Mouse (Mus musculus): ENCODE data around the gene D630039A03Rik. TPM values are rescaled to one million over a fixed set of nuclear protein-coding genes. Genes with fewer than 3 reads are reported as not detected.

Gene D630039A03Rik
- polyA plus RNA-seq, 1 experiment from 2014 or later = 10.9 TPM

DNA sequence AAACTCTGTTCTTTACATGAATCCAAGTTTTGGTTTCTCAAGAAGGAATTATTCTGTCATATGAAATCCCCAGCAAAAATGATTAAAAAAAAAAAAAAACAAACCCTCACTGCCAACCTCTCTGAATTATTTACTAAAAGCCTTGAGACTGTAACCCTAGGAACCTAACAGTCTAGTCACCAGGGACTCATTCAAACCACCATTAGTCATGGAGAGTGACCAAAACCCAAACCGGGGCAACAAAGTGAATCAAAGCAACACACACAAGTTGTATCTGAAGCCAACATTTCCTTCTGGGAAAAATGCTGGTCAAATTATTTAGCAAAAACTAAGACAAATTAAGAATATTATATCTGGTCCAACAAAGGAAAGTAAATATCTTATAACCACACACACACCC, 36.8 kb upstream of the D630039A03Rik start:
- no peak for ATAC-seq
- no peaks in the 10 kb centered on the region for H3K9me3 ChIP-seq
- H3K36me3 ChIP-seq = peaks cover 37% of the 10 kb centered on the region
- WGBS = 93% methylated on average over 1 of the region's 1 CpGs
- no peak overlapping the region for H3K4me2 ChIP-seq (replicated peaks)
- H3K4me3 ChIP-seq (replicated peaks) = no peak overlapping the region
- no peaks in the 10 kb centered on the region for H3K27me3 ChIP-seq (replicated peaks)
- H3K9ac ChIP-seq = no peak overlapping the region
- H3K4me1 ChIP-seq (replicated peaks) = peaks cover 32% of the 10 kb centered on the region
- H3K27ac ChIP-seq = no peak overlapping the region

- Histone ChIP-seq H3K4me1 (replicated peaks) (peaks cover 28% of the 10 kb centered on the region), H3K27ac (no peak overlapping the region), H3K4me3 (replicated peaks) (no peak overlapping the region), H3K27me3 (replicated peaks) (no peaks in the 10 kb centered on the region), H3K9ac (no peak overlapping the region), H3K4me2 (replicated peaks) (no peak overlapping the region; the same call in 1 of the 2 replicates), H3K36me3 (peaks cover 37% of the 10 kb centered on the region), H3K9me3 (no peaks in the 10 kb centered on the region)
- no peak for ATAC-seq
- WGBS = 86% methylated on average over 3 of the region's 3 CpGs
Measured at GRCm38 (mm10) chr4:57952416-57952815, 36.3 kb upstream of the D630039A03Rik start.

DNA sequence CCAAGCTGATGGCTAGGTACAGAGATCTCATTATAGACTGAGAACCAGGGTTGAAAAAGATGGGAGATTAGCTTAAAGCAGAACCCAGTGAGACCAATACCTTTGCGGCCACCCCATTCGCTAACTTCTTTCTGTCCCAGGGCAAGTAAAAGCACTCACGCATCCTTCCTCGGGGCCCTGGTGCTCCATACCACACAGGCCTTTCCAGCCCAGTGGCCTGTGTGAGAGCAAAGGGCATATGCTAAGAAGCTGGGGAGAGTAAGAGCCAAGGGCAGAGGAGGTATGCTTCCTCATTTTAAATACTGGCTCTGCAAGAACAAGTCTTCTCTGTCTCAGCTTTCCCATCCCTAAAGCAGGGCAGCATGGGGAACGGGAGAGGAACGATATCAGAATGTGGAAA, 33.8 kb upstream of the D630039A03Rik start:
- Histone ChIP-seq H3K9me3 (no peaks in the 10 kb centered on the region), H3K27ac (0 out of 2 replicates have a peak overlapping the region, but pooled peaks have one; percentile 6), H3K4me2 (replicated peaks) (no peak overlapping the region), H3K4me1 (replicated peaks) (peaks cover 26% of the 10 kb centered on the region; the same call in 1 of the 2 replicates), H3K27me3 (replicated peaks) (no peaks in the 10 kb centered on the region), H3K4me3 (replicated peaks) (no peak overlapping the region), H3K9ac (no peak overlapping the region), H3K36me3 (peaks cover 39% of the 10 kb centered on the region)
- 91% methylated on average over 6 of the region's 6 CpGs for WGBS
- ATAC-seq = no peak

GRCm38 (mm10) chr4:57947476-57947875, 31.4 kb upstream of the D630039A03Rik start:
- peak overlapping the region; percentile 31; the same call in 1 of the 2 replicates for H3K4me2 ChIP-seq (replicated peaks)
- no peak overlapping the region for H3K4me3 ChIP-seq (replicated peaks)
- H3K27me3 ChIP-seq (replicated peaks) = no peaks in the 10 kb centered on the region
- peak; percentile 81 for ATAC-seq
- H3K27ac ChIP-seq = peak overlapping the region; percentile 86
- peaks cover 22% of the 10 kb centered on the region; the same call in 1 of the 2 replicates for H3K4me1 ChIP-seq (replicated peaks)
- no peak overlapping the region for H3K9ac ChIP-seq
- H3K9me3 ChIP-seq = no peaks in the 10 kb centered on the region
- WGBS = 82% methylated on average over 4 of the region's 4 CpGs
- H3K36me3 ChIP-seq = peaks cover 48% of the 10 kb centered on the region

DNA sequence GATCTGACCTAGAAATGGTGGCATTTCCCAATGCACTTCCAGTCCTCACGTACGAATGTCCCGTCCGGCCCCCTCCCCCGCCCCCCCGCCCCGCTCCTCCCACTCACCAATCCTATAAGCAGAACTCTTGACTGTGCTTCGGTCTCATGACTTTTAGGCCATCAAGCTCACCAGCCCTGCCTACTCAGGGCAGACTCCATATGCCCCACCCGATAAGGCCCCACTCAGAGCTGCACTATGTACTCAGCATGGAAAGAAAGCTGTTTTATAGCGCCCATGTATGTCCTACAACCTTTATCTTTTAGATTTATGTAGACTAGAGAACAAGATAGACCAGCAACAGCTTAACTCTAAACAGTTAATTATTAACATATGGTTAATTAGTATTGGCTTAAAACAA, 30.9 kb upstream of the D630039A03Rik start:
- Histone ChIP-seq H3K27me3 (replicated peaks) (no peaks in the 10 kb centered on the region), H3K27ac (peak overlapping the region; percentile 82), H3K9me3 (no peaks in the 10 kb centered on the region), H3K36me3 (peaks cover 48% of the 10 kb centered on the region), H3K4me2 (replicated peaks) (peak overlapping the region; percentile 28), H3K4me1 (replicated peaks) (peaks cover 22% of the 10 kb centered on the region; the same call in 1 of the 2 replicates), H3K4me3 (replicated peaks) (no peak overlapping the region), H3K9ac (no peak overlapping the region)
- peak; percentile 95 for ATAC-seq
- WGBS = 55% methylated on average over 10 of the region's 10 CpGs

DNA sequence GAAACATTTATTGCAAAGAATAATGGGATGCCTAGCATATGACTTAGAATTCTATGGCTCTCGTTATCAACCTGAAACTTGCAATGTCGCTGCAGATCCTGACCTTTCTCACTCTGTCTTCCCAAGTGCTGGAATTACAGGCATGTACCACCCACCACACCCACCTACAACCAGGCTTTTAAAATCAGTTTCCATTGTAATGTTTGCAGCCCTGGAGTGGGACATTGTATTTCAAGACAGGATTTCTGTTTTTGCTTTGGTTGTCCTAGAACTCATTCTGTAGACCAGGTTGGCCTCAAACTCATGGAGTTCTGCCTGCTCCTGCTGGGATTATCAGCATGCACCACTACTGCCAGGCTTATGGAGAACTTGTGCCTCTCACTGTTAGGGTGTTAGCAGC, 26.8 kb upstream of the D630039A03Rik start:
- no peak for ATAC-seq
- Histone ChIP-seq H3K27me3 (replicated peaks) (no peaks in the 10 kb centered on the region), H3K4me3 (replicated peaks) (no peak overlapping the region), H3K36me3 (peaks cover 10% of the 10 kb centered on the region), H3K9ac (no peak overlapping the region), H3K4me2 (replicated peaks) (no peak overlapping the region), H3K4me1 (replicated peaks) (peaks cover 4% of the 10 kb centered on the region; the same call in 1 of the 2 replicates), H3K27ac (no peak overlapping the region), H3K9me3 (no peaks in the 10 kb centered on the region)
- 88% methylated on average over 2 of the region's 2 CpGs for WGBS

- Histone ChIP-seq H3K4me2 (replicated peaks) (no peak overlapping the region), H3K9me3 (no peaks in the 10 kb centered on the region), H3K36me3 (peaks cover 10% of the 10 kb centered on the region), H3K4me3 (replicated peaks) (no peak overlapping the region), H3K27me3 (replicated peaks) (no peaks in the 10 kb centered on the region), H3K27ac (no peak overlapping the region), H3K9ac (no peak overlapping the region), H3K4me1 (replicated peaks) (no peaks in the 10 kb centered on the region)
- WGBS = 75% methylated on average over 4 of the region's 4 CpGs
- ATAC-seq = peak; percentile 37; the same call in 1 of the 2 replicates
Measured at GRCm38 (mm10) chr4:57940631-57941030, 24.5 kb upstream of the D630039A03Rik start.

DNA sequence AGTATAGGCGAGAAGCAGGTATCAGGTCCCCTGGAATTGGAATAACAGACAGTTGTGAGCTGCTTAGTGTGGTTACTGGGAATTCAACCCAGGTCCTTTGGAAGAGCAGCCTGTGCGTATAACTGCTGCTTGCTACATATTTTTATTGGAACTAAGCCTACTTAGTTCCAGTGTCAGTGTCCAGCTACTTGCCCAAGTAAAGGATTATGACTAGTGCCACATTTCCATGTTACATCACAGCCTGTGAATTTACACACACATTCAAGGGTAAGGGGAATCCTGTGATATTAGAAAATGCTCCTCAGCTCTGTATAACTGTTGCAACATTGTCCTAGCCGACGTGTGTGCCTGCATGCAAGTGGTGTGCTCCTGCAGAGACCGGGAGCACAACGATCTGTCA, 21.2 kb upstream of the D630039A03Rik start:
- H3K4me3 ChIP-seq (replicated peaks) = no peak overlapping the region
- H3K4me2 ChIP-seq (replicated peaks) = no peak overlapping the region
- ATAC-seq = no peak
- no peaks in the 10 kb centered on the region for H3K36me3 ChIP-seq
- no peak overlapping the region for H3K9ac ChIP-seq
- H3K27me3 ChIP-seq (replicated peaks) = no peaks in the 10 kb centered on the region
- H3K27ac ChIP-seq = no peak overlapping the region
- H3K9me3 ChIP-seq = no peaks in the 10 kb centered on the region
- no peaks in the 10 kb centered on the region for H3K4me1 ChIP-seq (replicated peaks)
- 78% methylated on average over 6 of the region's 6 CpGs for WGBS

DNA sequence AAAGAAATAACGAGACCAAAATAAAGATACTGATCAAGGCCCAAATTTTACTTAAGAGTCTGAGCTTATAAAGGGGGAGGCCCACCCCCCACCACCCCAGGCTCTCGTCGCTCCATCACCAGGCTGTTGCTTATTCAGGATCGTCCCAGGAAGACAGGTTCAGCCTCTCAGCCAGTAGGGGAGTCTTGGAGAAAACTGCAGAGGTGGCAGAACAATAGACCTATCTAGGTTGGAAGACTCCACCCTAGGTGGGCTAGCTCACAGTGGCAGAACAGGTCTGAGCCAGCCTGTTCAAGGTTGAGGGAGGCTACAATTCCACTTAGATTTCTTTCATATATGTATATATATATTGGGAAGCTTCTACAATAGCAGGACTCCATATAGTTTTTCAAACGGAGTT, 18.1 kb upstream of the D630039A03Rik start:
- 65% methylated on average over 5 of the region's 5 CpGs for WGBS
- H3K9ac ChIP-seq = no peak overlapping the region

GRCm38 (mm10) chr4:57930559-57931170, 14.6 kb upstream of the D630039A03Rik start:
- Histone ChIP-seq H3K4me3 (replicated peaks) (no peak overlapping the region), H3K9me3 (no peaks in the 10 kb centered on the region), H3K9ac (no peak overlapping the region), H3K4me2 (replicated peaks) (no peak overlapping the region), H3K4me1 (replicated peaks) (no peaks in the 10 kb centered on the region), H3K36me3 (no peaks in the 10 kb centered on the region), H3K27ac (no peak overlapping the region), H3K27me3 (replicated peaks) (no peaks in the 10 kb centered on the region)
- 76% methylated on average over 5 of the region's 5 CpGs for WGBS
- ATAC-seq = no peak

More for the DNA sequence above, 18.1 kb upstream of the D630039A03Rik start:
- Histone ChIP-seq H3K36me3 (no peaks in the 10 kb centered on the region), H3K4me1 (replicated peaks) (no peaks in the 10 kb centered on the region), H3K4me2 (replicated peaks) (no peak overlapping the region), H3K27me3 (replicated peaks) (no peaks in the 10 kb centered on the region), H3K27ac (no peak overlapping the region), H3K9me3 (no peaks in the 10 kb centered on the region), H3K4me3 (replicated peaks) (no peak overlapping the region)
- no peak for ATAC-seq

DNA sequence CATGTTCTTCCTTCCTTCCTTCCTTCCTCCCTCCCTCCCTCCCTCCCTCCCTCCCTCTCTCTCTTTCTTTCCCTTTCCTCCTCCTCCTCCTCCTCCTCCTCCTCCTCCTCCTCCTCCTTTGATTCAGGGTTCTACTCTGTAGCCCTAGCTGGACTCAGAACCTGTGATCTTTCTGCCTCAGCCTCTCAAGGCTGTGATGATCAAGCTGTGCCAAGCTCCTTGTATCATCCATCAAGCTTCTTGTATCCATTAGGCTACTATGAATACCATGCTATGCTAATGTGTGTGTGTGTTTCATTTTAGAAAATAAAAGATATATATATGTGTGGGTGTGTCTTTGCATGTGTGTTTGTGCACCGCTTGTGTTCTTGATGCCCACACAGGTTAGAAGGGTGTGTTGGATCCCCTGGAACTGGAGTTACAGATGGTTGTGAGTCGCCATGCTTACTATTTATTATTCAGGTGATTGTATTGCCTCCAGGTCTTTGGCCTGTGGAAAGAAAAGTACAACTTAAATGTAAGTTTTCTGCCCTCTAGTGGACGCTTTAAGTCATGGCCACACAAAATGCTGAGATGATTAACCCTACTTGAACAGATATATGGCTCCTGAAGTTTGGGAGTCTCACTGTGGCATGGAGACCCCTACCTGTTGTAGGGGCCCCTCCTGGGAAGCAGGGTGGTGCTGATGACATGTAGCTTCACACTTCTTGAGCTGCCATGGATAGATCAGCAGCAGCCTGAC, 11.5 kb upstream of the D630039A03Rik start:
- no peak overlapping the region for H3K4me3 ChIP-seq (replicated peaks)
- ATAC-seq = peak; percentile 69
- WGBS = 23% methylated on average over 3 of the region's 3 CpGs
- H3K4me1 ChIP-seq (replicated peaks) = no peaks in the 10 kb centered on the region
- H3K9ac ChIP-seq = no peak overlapping the region
- no peaks in the 10 kb centered on the region for H3K27me3 ChIP-seq (replicated peaks)
- H3K36me3 ChIP-seq = no peaks in the 10 kb centered on the region
- no peak overlapping the region for H3K27ac ChIP-seq
- H3K4me2 ChIP-seq (replicated peaks) = no peak overlapping the region
- no peaks in the 10 kb centered on the region for H3K9me3 ChIP-seq

GRCm38 (mm10) chr4:57924556-57925071, 8.5 kb upstream of the D630039A03Rik start:
- Histone ChIP-seq H3K27me3 (replicated peaks) (no peaks in the 10 kb centered on the region), H3K9me3 (no peaks in the 10 kb centered on the region), H3K27ac (no peak overlapping the region), H3K4me1 (replicated peaks) (peaks cover 4% of the 10 kb centered on the region), H3K4me2 (replicated peaks) (no peak overlapping the region), H3K4me3 (replicated peaks) (no peak overlapping the region), H3K36me3 (no peaks in the 10 kb centered on the region), H3K9ac (no peak overlapping the region)
- WGBS = 71% methylated on average over 6 of the region's 6 CpGs
- ATAC-seq = no peak
